Mouse (Mus musculus) mesoderm, embryonic 11.5 days (tissue): ENCODE measurements around the gene Dnajb7.

ENCODE experiments used
- DNase-seq: peaks from one replicate; pipeline ENCODE4 v3.0.0-alpha.2; 2012; ENCODE audit warnings: low read depth, low spot score

Dnajb7 gene

GRCm38 (mm10) chr15:81408199-81408598 is at the start of gene Dnajb7:
Gene Dnajb7 (minus strand): TSS chr15:81408299.
- DNase-seq: no peak

DNA sequence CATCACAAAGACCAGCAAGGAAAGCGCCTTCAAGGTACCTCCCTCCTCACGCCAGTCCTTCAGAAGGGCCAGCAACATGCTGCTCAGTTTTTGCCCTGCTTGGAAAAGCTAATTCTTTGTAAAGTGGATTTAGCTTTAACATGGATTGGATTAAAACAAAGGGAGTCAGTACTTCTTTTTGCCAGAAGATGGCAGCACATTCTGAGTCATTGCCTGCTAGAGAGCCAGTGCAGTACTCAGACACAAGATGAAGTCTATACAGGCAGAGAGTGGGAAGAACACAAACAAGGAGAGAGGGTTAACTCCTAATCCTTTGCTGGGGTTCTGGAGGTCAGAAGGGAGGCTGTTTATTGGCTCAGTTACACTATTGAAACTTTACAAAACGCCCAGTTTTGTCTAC is 40.4 kb upstream of the Dnajb7 start:
- peak; percentile 80 for DNase-seq

- no peak for DNase-seq
These were observed 31.1 kb upstream of the Dnajb7 start for GRCm38 (mm10) chr15:81439236-81439635.

GRCm38 (mm10) chr15:81438345-81438744 is 30.2 kb upstream of the Dnajb7 start:
- no peak for DNase-seq

- no peak for DNase-seq
These were observed 23.1 kb upstream of the Dnajb7 start for GRCm38 (mm10) chr15:81431195-81431594.

- no peak for DNase-seq
These were observed 19.8 kb upstream of the Dnajb7 start for GRCm38 (mm10) chr15:81427947-81428346.

GRCm38 (mm10) chr15:81425311-81425710 is 17.2 kb upstream of the Dnajb7 start:
- DNase-seq: no peak

GRCm38 (mm10) chr15:81422156-81422681 is 14.1 kb upstream of the Dnajb7 start:
- no peak for DNase-seq

GRCm38 (mm10) chr15:81421454-81421853 is 13.4 kb upstream of the Dnajb7 start:
- DNase-seq: no peak

- no peak for DNase-seq
These were observed 10.0 kb upstream of the Dnajb7 start for GRCm38 (mm10) chr15:81418065-81418464.

- DNase-seq: peak; percentile 55
These were observed 8.7 kb upstream of the Dnajb7 start for GRCm38 (mm10) chr15:81416763-81417310.

GRCm38 (mm10) chr15:81405008-81405407 is 3.1 kb downstream of the Dnajb7 start:
- DNase-seq: no peak

GRCm38 (mm10) chr15:81399638-81400315 is 8.3 kb downstream of the Dnajb7 start, which contains the start of the genes St13 and Xpnpep3:
Gene St13 (minus strand): TSS chr15:81400077.
Gene Xpnpep3 (plus strand): TSS chr15:81400138.
- peak; percentile 96 for DNase-seq

- DNase-seq: no peak
These were observed 8.8 kb downstream of the Dnajb7 start for GRCm38 (mm10) chr15:81399297-81399637.

DNA sequence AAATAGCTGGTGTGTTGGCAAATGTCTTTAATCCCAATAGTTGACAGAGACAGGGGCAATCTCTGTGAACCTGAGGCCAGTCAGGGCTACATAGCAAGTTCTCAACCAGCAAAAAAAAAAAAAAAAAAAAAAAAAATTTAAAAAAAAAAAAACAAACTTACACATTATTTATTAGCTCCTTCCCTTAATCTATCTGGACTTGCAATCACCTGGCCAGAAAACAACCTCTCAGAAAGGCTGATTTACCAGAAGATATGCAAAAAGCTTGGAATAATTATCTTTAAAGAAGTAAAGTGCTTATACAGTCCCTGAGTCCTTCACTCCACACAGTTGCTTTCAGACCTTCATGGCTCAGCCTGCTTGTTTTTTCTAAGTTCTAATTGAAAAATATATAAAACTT is 9.9 kb downstream of the Dnajb7 start:
- DNase-seq: no peak

DNA sequence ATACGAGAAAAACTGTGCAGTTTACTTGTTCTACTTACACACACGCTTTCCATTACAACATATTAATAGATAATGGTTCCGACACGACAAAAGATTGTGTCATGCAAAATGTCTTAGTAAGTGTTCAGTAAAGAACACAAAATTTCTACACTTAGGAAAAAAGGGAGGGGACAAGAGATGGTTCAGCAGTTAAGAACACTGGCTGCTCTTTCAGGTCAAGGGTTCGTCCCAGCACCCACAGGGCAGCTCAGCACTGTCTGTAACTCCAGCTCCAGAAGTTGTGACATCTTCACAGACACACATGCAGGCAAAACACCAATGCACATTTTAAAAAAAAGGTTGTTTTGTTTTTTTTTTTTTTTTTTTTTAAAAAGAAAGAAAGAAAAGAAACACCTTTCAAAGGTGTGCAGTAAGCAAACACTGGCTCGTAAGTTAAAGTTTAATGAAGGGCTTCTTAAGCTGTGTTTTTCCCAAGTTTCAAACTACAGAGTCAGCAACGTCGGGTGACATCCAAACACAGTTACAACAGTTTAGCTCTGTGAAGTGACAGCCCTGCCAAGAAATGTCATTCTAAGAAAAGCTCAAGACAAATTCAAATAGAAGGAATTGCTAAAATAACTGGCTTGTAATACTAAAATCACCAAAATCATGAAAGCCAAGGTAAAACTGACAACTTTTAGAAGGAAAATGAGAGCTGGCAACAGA is 13.7 kb downstream of the Dnajb7 start:
- no peak for DNase-seq

- no peak for DNase-seq
These were observed 15.1 kb downstream of the Dnajb7 start for GRCm38 (mm10) chr15:81392997-81393396.

DNA sequence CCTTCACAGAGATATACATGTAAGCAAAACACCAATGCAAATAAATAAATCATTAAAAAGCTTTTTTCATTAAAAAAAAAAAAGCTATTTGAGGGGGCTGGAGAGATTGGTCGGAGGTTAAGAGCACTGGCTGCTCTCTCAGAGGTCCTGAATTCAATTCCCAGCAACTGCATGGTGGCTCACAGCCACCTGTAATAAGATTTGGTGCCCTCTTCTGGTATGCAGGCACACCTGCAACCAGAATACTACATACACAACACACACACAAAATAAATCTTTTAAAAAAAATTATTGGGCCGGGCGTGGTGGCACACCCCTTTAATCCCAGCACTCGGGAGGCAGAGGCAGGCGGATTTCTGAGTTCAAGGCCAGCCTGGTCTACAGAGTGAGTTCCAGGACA is 21.8 kb downstream of the Dnajb7 start:
- DNase-seq: no peak

- DNase-seq: no peak
These were observed 29.3 kb downstream of the Dnajb7 start for GRCm38 (mm10) chr15:81378845-81379244.

DNA sequence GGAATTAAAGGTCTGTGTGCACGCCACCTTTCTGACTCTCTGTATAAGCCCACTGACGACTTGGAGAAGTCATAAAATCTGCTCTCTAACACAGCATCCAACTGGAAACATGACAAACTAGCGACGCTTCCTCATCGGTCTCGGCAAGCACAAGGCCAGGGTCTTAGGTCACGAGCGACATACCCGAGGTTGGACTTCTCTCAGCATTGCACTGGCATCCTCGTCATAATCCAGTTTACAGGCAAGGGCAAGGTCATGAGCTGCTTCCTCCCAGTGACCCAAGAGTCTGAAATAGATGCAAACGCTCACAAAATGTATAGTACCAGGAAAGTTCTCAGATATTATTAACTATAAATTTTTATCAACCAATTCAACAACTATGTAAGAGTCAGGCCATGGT is 33.5 kb downstream of the Dnajb7 start:
- no peak for DNase-seq

DNA sequence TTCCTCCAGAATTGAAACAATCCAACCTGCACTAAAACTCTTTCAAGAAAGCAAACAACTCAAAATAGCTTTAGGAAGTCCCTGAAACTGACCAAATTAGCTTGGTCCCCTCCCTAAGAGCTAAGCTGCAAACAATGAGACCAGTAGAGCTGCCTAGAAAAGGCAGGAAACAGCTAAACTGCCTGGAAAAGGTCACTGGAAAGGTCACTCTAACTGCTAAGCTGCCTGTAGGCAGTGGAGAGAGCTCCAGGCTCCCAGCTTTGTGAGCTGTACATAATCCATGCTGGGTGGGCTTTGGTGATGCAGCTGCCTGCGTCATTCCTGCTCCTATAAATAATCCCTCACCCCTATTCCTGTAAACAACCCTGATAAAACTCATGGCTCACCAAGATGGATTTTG is 37.7 kb downstream of the Dnajb7 start:
- DNase-seq: no peak

DNA sequence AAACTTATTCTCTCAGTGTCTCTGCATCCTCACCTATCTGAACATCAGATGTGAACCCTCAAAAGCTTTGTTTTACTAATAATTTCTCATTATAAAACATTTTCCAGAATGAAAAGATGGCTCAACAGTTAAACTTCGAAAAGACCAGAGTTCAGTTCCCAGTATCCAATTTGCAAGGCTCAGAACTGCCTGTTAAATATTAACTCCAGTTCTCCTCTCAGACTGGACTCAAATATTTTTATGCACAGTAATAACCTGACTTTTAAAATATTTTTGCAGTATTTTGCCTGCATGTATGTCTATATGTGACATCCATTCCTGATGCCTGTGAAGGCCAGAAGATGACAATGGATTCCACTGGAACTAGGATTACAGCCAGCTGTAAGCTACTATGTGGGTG is 39.5 kb downstream of the Dnajb7 start:
- no peak for DNase-seq

DNA sequence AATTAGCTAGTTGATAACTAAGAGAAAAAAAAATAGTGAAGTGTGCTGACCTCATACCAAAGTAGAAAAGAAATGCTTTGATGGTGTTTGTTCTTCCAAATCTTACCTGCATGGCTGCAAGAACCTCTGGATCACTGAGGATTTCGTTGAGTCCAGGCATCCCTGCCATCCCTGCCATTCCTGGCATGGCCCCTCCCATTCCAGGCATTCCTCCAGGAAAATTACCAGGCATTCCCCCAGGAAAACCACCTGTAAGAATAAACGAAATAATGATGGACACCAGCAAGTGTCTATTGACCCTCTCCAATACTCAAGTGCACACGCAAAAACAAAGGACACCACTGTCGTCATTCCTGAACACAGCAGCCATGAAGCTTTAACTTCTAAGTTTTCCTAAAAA is 41.9 kb downstream of the Dnajb7 start:
- no peak for DNase-seq
